Mouse (Mus musculus) right cerebral cortex, postnatal 10 days (tissue): ENCODE measurements around the gene Arcn1.

Source experiments
- DNase-seq, 2 experiments: peaks; one replicate each; pipeline ENCODE4 v3.0.0; 2021; ENCODE audit warnings: low spot score in 2 of 2

Gene Arcn1

GRCm38 (mm10) chr9:44719632-44720357, 47.9 kb downstream of the Arcn1 start:
- DNase-seq = peak in 1 of 2 experiments; percentile 39

- DNase-seq = peak in 1 of 2 experiments; percentile 33
These were observed 48.6 kb downstream of the Arcn1 start for GRCm38 (mm10) chr9:44718937-44719631.

GRCm38 (mm10) chr9:44717822-44718242, 49.8 kb downstream of the Arcn1 start:
- DNase-seq = peak; percentile 64 to 72

GRCm38 (mm10) chr9:44716997-44717821, 50.4 kb downstream of the Arcn1 start:
- no peak for DNase-seq

- DNase-seq = no peak
These were observed 51.8 kb downstream of the Arcn1 start for GRCm38 (mm10) chr9:44715705-44716362.

GRCm38 (mm10) chr9:44715109-44715508, 52.5 kb downstream of the Arcn1 start:
- DNase-seq = no peak

- DNase-seq = no peak
These were observed 54.1 kb downstream of the Arcn1 start for GRCm38 (mm10) chr9:44713574-44713973.

- no peak for DNase-seq
These were observed 54.6 kb downstream of the Arcn1 start for GRCm38 (mm10) chr9:44713080-44713479.

- DNase-seq = no peak
These were observed 56.0 kb downstream of the Arcn1 start for GRCm38 (mm10) chr9:44711602-44712001.

GRCm38 (mm10) chr9:44710213-44710612, 57.4 kb downstream of the Arcn1 start:
- DNase-seq = no peak

GRCm38 (mm10) chr9:44709600-44709999, 58.0 kb downstream of the Arcn1 start:
- no peak for DNase-seq

- DNase-seq = no peak
These were observed 58.7 kb downstream of the Arcn1 start for GRCm38 (mm10) chr9:44708925-44709324.

GRCm38 (mm10) chr9:44708429-44708765, 59.2 kb downstream of the Arcn1 start:
- peak in 1 of 2 experiments; percentile 62 for DNase-seq

- no peak for DNase-seq
These were observed 59.8 kb downstream of the Arcn1 start for GRCm38 (mm10) chr9:44707749-44708428.

GRCm38 (mm10) chr9:44699730-44700129, 67.9 kb downstream of the Arcn1 start:
- no peak for DNase-seq

GRCm38 (mm10) chr9:44699196-44699595, 68.4 kb downstream of the Arcn1 start:
- DNase-seq = no peak

GRCm38 (mm10) chr9:44697866-44698265, 69.8 kb downstream of the Arcn1 start:
- no peak for DNase-seq

GRCm38 (mm10) chr9:44693071-44693470, 74.6 kb downstream of the Arcn1 start:
- DNase-seq = peak in 1 of 2 experiments; percentile 38

- peak; percentile 75 to 82 for DNase-seq
These were observed 75.7 kb downstream of the Arcn1 start for GRCm38 (mm10) chr9:44691671-44692520.
